Mouse (Mus musculus) MEL (cell line): ENCODE measurements around the gene Pdzd8. TPM values are rescaled to one million over a fixed set of nuclear protein-coding genes. Genes with fewer than 3 reads are reported as not detected.

Source experiments
- DNase-seq: peaks from one replicate; pipeline ENCODE4 v3.0.0; 2011; ENCODE audit warnings: low read depth, low spot score
- H3K27ac ChIP-seq: 2 replicates; pipeline ENCODE4 v1.5.1; 2012; ENCODE audit warnings: low read depth, mild to moderate bottlenecking, control low read depth, low read length, moderate library complexity; ENCODE audit not compliant: control insufficient read depth
- H3K27me3 ChIP-seq, 2 experiments: fragments of 150-350 bp in 1 of 2; sonication (generic) in 1 of 2; 2 replicates each; pipeline ENCODE4 v1.6.1; 2012; ENCODE audit warnings: low read length in 2 of 2, mild to moderate bottlenecking in 2 of 2, improper control_type of control experiment in 1 of 2, moderate library complexity in 1 of 2; ENCODE audit not compliant: insufficient read depth in 2 of 2, control insufficient read depth in 1 of 2
- H3K36me3 ChIP-seq, 2 experiments: 2 replicates each; pipeline ENCODE4 v1.6.1; 2012 to 2014; ENCODE audit warnings: low read length in 2 of 2, improper control_type of control experiment in 1 of 2, inconsistent platforms in 1 of 2, mild to moderate bottlenecking in 1 of 2; ENCODE audit not compliant: insufficient read depth in 2 of 2, control insufficient read depth in 1 of 2
- H3K4me1 ChIP-seq, 2 experiments: fragments of 150-350 bp in 1 of 2; sonication (generic) in 1 of 2; 2 replicates each; pipeline ENCODE4 v1.6.1; 2012; ENCODE audit warnings: low read length in 2 of 2, improper control_type of control experiment in 1 of 2, mild to moderate bottlenecking in 1 of 2; ENCODE audit not compliant: insufficient read depth in 2 of 2, control insufficient read depth in 1 of 2
- H3K4me3 ChIP-seq, 2 experiments: fragments of 150-350 bp in 1 of 2; sonication (generic) in 1 of 2; 2 replicates each; pipeline ENCODE4 v1.5.1; 2012; ENCODE audit warnings: low read depth in 2 of 2, low read length in 2 of 2, mild to moderate bottlenecking in 2 of 2, moderate library complexity in 2 of 2, control low read depth in 1 of 2, improper control_type of control experiment in 1 of 2; ENCODE audit not compliant: control insufficient read depth in 1 of 2, insufficient read depth in 1 of 2
- H3K79me2 ChIP-seq: 2 replicates; pipeline ENCODE4 v1.6.1; 2012; ENCODE audit warnings: mild to moderate bottlenecking, low read length, moderate library complexity; ENCODE audit not compliant: control insufficient read depth, poor library complexity, insufficient read depth
- H3K9ac ChIP-seq: 2 replicates; pipeline ENCODE4 v1.6.1; 2012; ENCODE audit warnings: low read depth, mild to moderate bottlenecking, control low read depth, low read length, moderate library complexity; ENCODE audit not compliant: control insufficient read depth, poor library complexity, severe bottlenecking
- H3K9me3 ChIP-seq: fragments of 150-350 bp; sonication (generic); replicated peaks from 2 replicates; pipeline ENCODE4 v1.6.1; 2012; ENCODE audit warnings: mild to moderate bottlenecking, low read length, improper control_type of control experiment, moderate library complexity; ENCODE audit not compliant: insufficient read depth
- BHLHE40 ChIP-seq: IDR thresholded peaks from 2 replicates; pipeline ENCODE4 v1.6.1; 2012; ENCODE audit warnings: low read depth, mild to moderate bottlenecking, inconsistent platforms, low read length, improper control_type of control experiment, borderline replicate concordance
- CHD1 ChIP-seq: IDR thresholded peaks from 2 replicates; pipeline ENCODE4 v1.6.1; 2012; ENCODE audit warnings: low read depth, mild to moderate bottlenecking, inconsistent platforms, low read length, improper control_type of control experiment
- CHD2 ChIP-seq: IDR thresholded peaks from 2 replicates; pipeline ENCODE4 v1.6.1; 2011; ENCODE audit warnings: low read length, improper control_type of control experiment
- CTCF ChIP-seq, 3 experiments: IDR thresholded peaks in 2 of 3; conservative IDR thresholded peaks in 1 of 3; 2 replicates each; pipeline ENCODE4 v1.5.1; 2011 to 2012; ENCODE audit warnings: low read length in 3 of 3, low read depth in 2 of 3, mild to moderate bottlenecking in 2 of 3, improper control_type of control experiment in 1 of 3, inconsistent platforms in 1 of 3, mixed read lengths in 1 of 3, moderate library complexity in 1 of 3; ENCODE audit not compliant: control insufficient read depth in 1 of 3, insufficient read depth in 1 of 3, poor library complexity in 1 of 3, severe bottlenecking in 1 of 3
- E2F4 ChIP-seq: IDR thresholded peaks from 2 replicates; pipeline ENCODE4 v1.6.1; 2011; ENCODE audit warnings: low read depth, low read length, improper control_type of control experiment, borderline replicate concordance
- EP300 ChIP-seq, 2 experiments: IDR thresholded peaks; 2 replicates each; pipeline ENCODE4 v1.6.1; 2011; ENCODE audit warnings: improper control_type of control experiment in 2 of 2, low read length in 2 of 2, low read depth in 1 of 2, mild to moderate bottlenecking in 1 of 2
- ETS1 ChIP-seq: IDR thresholded peaks from 2 replicates; pipeline ENCODE4 v1.6.1; 2012; ENCODE audit warnings: low read depth, mild to moderate bottlenecking, inconsistent platforms, low read length, improper control_type of control experiment, moderate library complexity
- GATA1 ChIP-seq: IDR thresholded peaks from 2 replicates; pipeline ENCODE4 v1.6.1; 2011; ENCODE audit warnings: low read depth, low read length, improper control_type of control experiment
- HCFC1 ChIP-seq: IDR thresholded peaks from 2 replicates; pipeline ENCODE4 v1.6.1; 2012; ENCODE audit warnings: low read depth, mild to moderate bottlenecking, inconsistent platforms, low read length, improper control_type of control experiment, moderate library complexity
- JUND ChIP-seq: IDR thresholded peaks from 2 replicates; pipeline ENCODE4 v1.6.1; 2011; ENCODE audit warnings: low read depth, mild to moderate bottlenecking, improper control_type of control experiment, low read length
- MAFK ChIP-seq: IDR thresholded peaks from 2 replicates; pipeline ENCODE4 v1.6.1; 2011; ENCODE audit warnings: low read depth, mild to moderate bottlenecking, low read length, improper control_type of control experiment, borderline replicate concordance
- MAZ ChIP-seq: IDR thresholded peaks from 2 replicates; pipeline ENCODE4 v1.6.1; 2012; ENCODE audit warnings: low read depth, mild to moderate bottlenecking, inconsistent platforms, low read length, improper control_type of control experiment
- MEF2A ChIP-seq: IDR thresholded peaks from 2 replicates; pipeline ENCODE4 v1.6.1; 2014; ENCODE audit warnings: low read depth, mild to moderate bottlenecking, inconsistent platforms, low read length, improper control_type of control experiment; ENCODE audit not compliant: poor library complexity, insufficient replicate concordance, severe bottlenecking; ENCODE audit errors: extremely low read depth
- MXI1 ChIP-seq: IDR thresholded peaks from 2 replicates; pipeline ENCODE4 v1.6.1; 2011; ENCODE audit warnings: mild to moderate bottlenecking, low read depth, low read length, improper control_type of control experiment
- NELFE ChIP-seq: IDR thresholded peaks from 2 replicates; pipeline ENCODE4 v1.6.1; 2011; ENCODE audit warnings: low read depth, low read length, improper control_type of control experiment
- POLR2A ChIP-seq, 2 experiments: IDR thresholded peaks; 2 replicates each; pipeline ENCODE4 v1.6.1; 2011 to 2012; ENCODE audit warnings: low read length in 2 of 2, mild to moderate bottlenecking in 2 of 2, control low read depth in 1 of 2, improper control_type of control experiment in 1 of 2, low read depth in 1 of 2, moderate library complexity in 1 of 2; ENCODE audit not compliant: control insufficient read depth in 1 of 2, insufficient read depth in 1 of 2, poor library complexity in 1 of 2
- POLR2AphosphoS2 ChIP-seq: IDR thresholded peaks from 2 replicates; pipeline ENCODE4 v1.6.1; 2011; ENCODE audit warnings: low read length, improper control_type of control experiment
- RAD21 ChIP-seq: IDR thresholded peaks from 2 replicates; pipeline ENCODE4 v1.6.1; 2011; ENCODE audit warnings: mild to moderate bottlenecking, low read depth, low read length, improper control_type of control experiment
- RCOR1 ChIP-seq: IDR thresholded peaks from 2 replicates; pipeline ENCODE4 v1.6.1; 2012; ENCODE audit warnings: low read depth, mild to moderate bottlenecking, inconsistent platforms, low read length, improper control_type of control experiment
- SIN3A ChIP-seq: IDR thresholded peaks from 2 replicates; pipeline ENCODE4 v1.6.1; 2012; ENCODE audit warnings: low read length, improper control_type of control experiment, inconsistent platforms
- TCF12 ChIP-seq: IDR thresholded peaks from 2 replicates; pipeline ENCODE4 v1.6.1; 2014; ENCODE audit warnings: low read depth, mild to moderate bottlenecking, inconsistent platforms, low read length, improper control_type of control experiment, moderate library complexity
- UBTF ChIP-seq: IDR thresholded peaks from 2 replicates; pipeline ENCODE4 v1.6.1; 2012; ENCODE audit warnings: low read depth, mild to moderate bottlenecking, inconsistent platforms, low read length, improper control_type of control experiment, moderate library complexity, borderline replicate concordance; ENCODE audit not compliant: insufficient read depth
- USF1 ChIP-seq: IDR thresholded peaks from 2 replicates; pipeline ENCODE4 v1.6.1; 2014; ENCODE audit warnings: low read depth, mild to moderate bottlenecking, inconsistent platforms, low read length, improper control_type of control experiment, moderate library complexity
- ZC3H11A ChIP-seq: IDR thresholded peaks from 2 replicates; pipeline ENCODE4 v1.6.1; 2012; ENCODE audit warnings: low read depth, mild to moderate bottlenecking, inconsistent platforms, low read length, improper control_type of control experiment
- ZKSCAN1 ChIP-seq: IDR thresholded peaks from 2 replicates; pipeline ENCODE4 v1.6.1; 2012; ENCODE audit warnings: low read depth, mild to moderate bottlenecking, inconsistent platforms, low read length, improper control_type of control experiment, moderate library complexity
- ZNF384 ChIP-seq: IDR thresholded peaks from 2 replicates; pipeline ENCODE4 v1.6.1; 2012; ENCODE audit warnings: low read depth, mild to moderate bottlenecking, inconsistent platforms, low read length, improper control_type of control experiment
- polyA plus RNA-seq, 2 experiments: library from polyadenylated mRNA; stranded (reverse) in 1 of 2; unstranded in 1 of 2; fragments of >175 nt in 1 of 2; fragments of >200 nt in 1 of 2; gene quantifications; 2 replicates each; pipeline versions ENCODE4 v1.2.1 to v1.2.4; 2012; ENCODE audit warnings: low replicate concordance in 2 of 2, low read depth in 1 of 2; ENCODE audit not compliant: insufficient read length in 2 of 2, insufficient read depth in 1 of 2, missing spikeins in 1 of 2
- total RNA-seq: library from RNA; depleted of rRNA; stranded (reverse); fragments of 300-350 nt; gene quantifications from 2 replicates; pipeline ENCODE4 v1.2.3, GENCODE M21; 2012

The Pdzd8 gene
- total and polyA plus RNA-seq, 3 experiments = 46.4 to 137 (median 49.8) TPM

DNA sequence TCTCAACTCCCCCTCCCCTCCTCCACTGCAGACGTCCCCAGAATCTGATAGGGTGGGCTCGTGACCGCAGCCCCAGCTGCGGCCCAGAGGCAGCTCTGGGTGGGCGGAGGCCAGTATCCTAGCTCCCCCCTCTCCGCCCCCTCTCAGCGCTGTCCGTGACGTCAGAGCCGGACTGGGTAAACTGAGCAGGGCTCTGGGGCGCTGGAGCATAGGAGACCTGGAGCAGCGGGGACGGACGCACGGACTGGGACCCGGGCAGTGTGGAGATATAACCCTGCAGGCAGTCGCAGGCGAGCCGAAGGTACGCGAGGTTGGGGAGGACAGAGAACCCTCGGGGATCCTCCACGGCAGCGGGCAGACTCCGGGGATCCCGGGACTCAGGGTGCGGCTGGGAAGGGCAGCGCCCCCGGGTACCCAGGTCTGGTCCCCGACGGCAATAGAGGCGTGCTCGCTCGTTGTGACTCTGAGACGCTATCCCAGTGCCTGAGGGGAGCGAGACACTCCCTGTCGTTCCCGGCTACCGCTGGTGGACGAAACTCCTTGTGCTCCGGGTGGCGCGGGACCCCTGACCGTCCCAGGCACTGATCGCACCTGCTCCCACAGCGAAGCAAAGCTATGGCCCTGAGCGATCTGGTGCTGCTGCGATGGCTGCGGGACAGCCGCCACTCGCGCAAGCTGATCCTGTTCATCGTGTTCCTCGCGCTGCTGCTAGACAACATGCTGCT is 84.7 kb downstream of the Pdzd8 start, which contains the start of gene Slc18a2:
TSS of gene Slc18a2 (plus strand) at position 179 of the 725 bp plus-strand sequence.
- Histone ChIP-seq H3K27ac (peak within 1 kb of the TSS; percentile 27), H3K27me3 (no peaks in the 10 kb centered on the region; a peak in 1 of 4 replicates), H3K4me1 (peaks cover 0 to 19% of the 10 kb centered on the region in 2 experiments; a peak in 3 of 4 replicates), H3K4me3 (peak within 1 kb of the TSS; percentile 68 to 72), H3K36me3 (peaks cover 0 to 11% of the 10 kb centered on the region in 2 experiments; a peak in 2 of 4 replicates), H3K9ac (peak within 1 kb of the TSS; percentile 60), H3K9me3 (no peaks in the 10 kb centered on the region), H3K79me2 (no peaks in the 10 kb centered on the region)
- DNase-seq = peak; percentile 63
- TF ChIP-seq ZKSCAN1 = 0 out of 2 replicates have a peak, but pooled peaks have one; percentile 22
- TF ChIP-seq CHD1 = no peak
- no peak; the same call in 1 of the 2 replicates for TF ChIP-seq RCOR1
- TF ChIP-seq GATA1 = peak; percentile 22; the same call in 1 of the 2 replicates
- no peak for TF ChIP-seq ZNF384
- peak; percentile 70; the same call in 1 of the 2 replicates for TF ChIP-seq BHLHE40
- no peak; the same call in 1 of the 2 replicates for TF ChIP-seq CHD2
- TF ChIP-seq TCF12 = peak; percentile 63
- no peak for TF ChIP-seq MAFK
- TF ChIP-seq POLR2AphosphoS2 = no peak
- no peak for TF ChIP-seq E2F4
- no peak for TF ChIP-seq SIN3A
- TF ChIP-seq MXI1 = no peak
- no peak for TF ChIP-seq MEF2A
- TF ChIP-seq ETS1 = peak; percentile 83
- no peak for TF ChIP-seq UBTF
- TF ChIP-seq EP300 (IDR thresholded peaks at IDR 0.05; ENCODE audit: low read depth in 1 of 2, low read length in 2 of 2) = peak in 1 of 2 experiments; percentile 56; a peak in 2 of 4 replicates
- TF ChIP-seq MAZ = peak; percentile 85
- TF ChIP-seq ZC3H11A = no peak
- TF ChIP-seq RAD21 = no peak
- no peak for TF ChIP-seq JUND
- peak; percentile 70 for TF ChIP-seq USF1
- no peak for TF ChIP-seq NELFE
- TF ChIP-seq POLR2A (IDR thresholded peaks at IDR 0.05; ENCODE audit: control insufficient read depth in 1 of 2, insufficient read depth in 1 of 2, low read depth in 1 of 2, low read length in 2 of 2, poor library complexity in 1 of 2) = peak in 1 of 2 experiments; percentile 36; a peak in 1 of 4 replicates
- TF ChIP-seq CTCF (IDR thresholded peaks at IDR 0.05 in 2 of 3, conservative IDR thresholded peaks at IDR 0.05 in 1 of 3; ENCODE audit: control insufficient read depth in 1 of 3, insufficient read depth in 1 of 3, low read depth in 2 of 3, low read length in 3 of 3, poor library complexity in 1 of 3, severe bottlenecking in 1 of 3) = no peak
- TF ChIP-seq HCFC1 = no peak; the same call in 1 of the 2 replicates
